Mouse (Mus musculus) heart, postnatal 0 days (tissue): ENCODE measurements at regions not wholly inside any gene's neighbourhood (a gene's known extent, or its start where the extent isn't known, plus 50 kb on each side); places are given as distances from the start of the nearest gene placed in this dataset.

Experiments
- CTCF ChIP-seq: IDR thresholded peaks from 2 replicates; pipeline ENCODE4 v1.5.1; 2016; ENCODE audit warnings: antibody characterized with exemption, control low read depth, low read depth
- EP300 ChIP-seq: IDR thresholded peaks from 2 replicates; pipeline ENCODE4 v1.6.1; 2016; ENCODE audit warnings: antibody characterized with exemption, low read depth

DNA sequence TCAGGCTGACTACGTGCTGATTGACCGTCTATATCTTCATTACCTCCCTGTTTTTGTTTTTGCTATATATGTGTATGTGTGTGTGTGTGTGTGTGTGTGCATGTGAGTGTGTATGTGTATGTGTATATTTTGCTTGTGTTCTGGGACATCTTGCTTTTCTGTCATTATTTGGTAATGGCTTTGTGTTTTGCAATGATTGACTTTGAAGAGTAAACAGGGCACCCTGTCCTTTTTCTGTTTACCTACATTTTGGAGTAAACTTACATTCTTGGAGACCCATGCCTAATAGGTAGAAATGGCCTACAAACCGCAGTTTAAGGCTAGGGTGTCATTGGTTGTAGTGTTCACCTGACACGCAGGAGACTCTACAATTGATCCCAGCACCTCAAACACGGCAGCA lies 177.5 kb upstream of the Tmem72 start:
- no peak for TF ChIP-seq CTCF
- TF ChIP-seq EP300: no peak
